Mouse (Mus musculus) intestine, embryonic 15.5 days (tissue): ENCODE data around the gene Dnajc15. TPM values are rescaled to one million over a fixed set of nuclear protein-coding genes. Genes with fewer than 3 reads are reported as not detected.

Experiments
- ATAC-seq: fragments of 200-750 bp; cut with Nextera tagmentation; 2 replicates; pipeline ENCODE4 v1.8.0; 2017; ENCODE audit warnings: moderate TSS enrichment, moderate library complexity
- H3K27ac ChIP-seq: fragments of 300-500 bp; sonication (generic); 2 replicates; pipeline ENCODE4 v1.5.1; 2015; ENCODE audit warnings: mild to moderate bottlenecking, inconsistent platforms
- H3K27me3 ChIP-seq: fragments of 300-500 bp; sonication (generic); replicated peaks from 2 replicates; pipeline ENCODE4 v1.6.1; 2015; ENCODE audit warnings: inconsistent platforms
- H3K36me3 ChIP-seq: fragments of 300-500 bp; sonication (generic); 2 replicates; pipeline ENCODE4 v1.6.1; 2015; ENCODE audit warnings: inconsistent platforms
- H3K4me1 ChIP-seq: fragments of 300-500 bp; sonication (generic); replicated peaks from 2 replicates; pipeline ENCODE4 v1.6.1; 2015; ENCODE audit warnings: inconsistent platforms
- H3K4me2 ChIP-seq: fragments of 300-500 bp; sonication (generic); replicated peaks from 2 replicates; pipeline ENCODE4 v1.6.1; 2015; ENCODE audit warnings: mild to moderate bottlenecking, inconsistent platforms
- H3K4me3 ChIP-seq: fragments of 300-500 bp; sonication (generic); replicated peaks from 2 replicates; pipeline ENCODE4 v1.5.1; 2015; ENCODE audit warnings: inconsistent platforms
- H3K9ac ChIP-seq: fragments of 300-500 bp; sonication (generic); 2 replicates; pipeline ENCODE4 v1.6.1; 2015; ENCODE audit warnings: inconsistent platforms
- H3K9me3 ChIP-seq: fragments of 300-500 bp; sonication (generic); 2 replicates; pipeline ENCODE4 v1.6.1; 2016; ENCODE audit warnings: inconsistent platforms
- WGBS: fragments of 180-500 bp; shearing (Covaris S2); methylation state at CpG from one replicate; pipeline ENCODE4 v1.1.7; 2015; 5-methylcytosine and 5-hydroxymethylcytosine counted together
- polyA plus RNA-seq: library from polyadenylated mRNA; unstranded; fragments of >200 nt; fragmentation: Nextera tagmentation; extraction: Ambion mirVana; gene quantifications from 2 replicates; pipeline ENCODE4 v1.2.1, GENCODE M21; 2015

Dnajc15 gene
- polyA plus RNA-seq, 1 experiment from 2014 or later: 109 TPM

GRCm38 (mm10) chr14:77848349-77848748 lies 26.6 kb downstream of the Dnajc15 start:
- WGBS: 90% methylated on average over 1 of the region's 1 CpGs
- no peak for ATAC-seq

GRCm38 (mm10) chr14:77846206-77846605 lies 28.7 kb downstream of the Dnajc15 start:
- 74% methylated on average over 4 of the region's 4 CpGs for WGBS
- Histone ChIP-seq H3K4me1 (no peaks in the 10 kb centered on the region), H3K27me3 (no peaks in the 10 kb centered on the region), H3K27ac (no peak overlapping the region), H3K36me3 (no peaks in the 10 kb centered on the region), H3K4me3 (no peak overlapping the region), H3K9ac (no peak overlapping the region), H3K9me3 (no peaks in the 10 kb centered on the region), H3K4me2 (no peak overlapping the region)
- no peak for ATAC-seq

More at GRCm38 (mm10) chr14:77848349-77848748, 26.6 kb downstream of the Dnajc15 start:
- H3K4me3 ChIP-seq: no peak overlapping the region
- no peaks in the 10 kb centered on the region for H3K27me3 ChIP-seq
- H3K36me3 ChIP-seq: no peaks in the 10 kb centered on the region
- H3K9ac ChIP-seq: no peak overlapping the region
- no peak overlapping the region for H3K27ac ChIP-seq
- H3K9me3 ChIP-seq: no peaks in the 10 kb centered on the region
- H3K4me1 ChIP-seq: no peaks in the 10 kb centered on the region
- no peak overlapping the region for H3K4me2 ChIP-seq

- Histone ChIP-seq H3K9me3 (no peaks in the 10 kb centered on the region), H3K36me3 (no peaks in the 10 kb centered on the region), H3K4me2 (no peak overlapping the region), H3K9ac (no peak overlapping the region), H3K27ac (no peak overlapping the region), H3K27me3 (no peaks in the 10 kb centered on the region), H3K4me3 (no peak overlapping the region), H3K4me1 (no peaks in the 10 kb centered on the region)
- no peak for ATAC-seq
- 87% methylated on average over 1 of the region's 1 CpGs for WGBS
Observed at GRCm38 (mm10) chr14:77845479-77845878, 29.4 kb downstream of the Dnajc15 start.

- Histone ChIP-seq H3K4me3 (no peak overlapping the region), H3K4me2 (no peak overlapping the region), H3K27ac (no peak overlapping the region), H3K9me3 (no peaks in the 10 kb centered on the region), H3K4me1 (no peaks in the 10 kb centered on the region), H3K27me3 (no peaks in the 10 kb centered on the region), H3K36me3 (no peaks in the 10 kb centered on the region), H3K9ac (no peak overlapping the region)
- ATAC-seq: no peak
- WGBS: 82% methylated on average over 6 of the region's 6 CpGs
Observed at GRCm38 (mm10) chr14:77840574-77840973, 34.4 kb downstream of the Dnajc15 start.

- 90% methylated on average over 2 of the region's 2 CpGs for WGBS
- Histone ChIP-seq H3K9ac (no peak overlapping the region), H3K27me3 (no peaks in the 10 kb centered on the region), H3K4me3 (no peak overlapping the region), H3K36me3 (no peaks in the 10 kb centered on the region), H3K4me1 (no peaks in the 10 kb centered on the region), H3K27ac (no peak overlapping the region), H3K9me3 (no peaks in the 10 kb centered on the region), H3K4me2 (no peak overlapping the region)
- ATAC-seq: no peak
Observed at GRCm38 (mm10) chr14:77840078-77840477, 34.8 kb downstream of the Dnajc15 start.

- H3K9ac ChIP-seq: no peak overlapping the region
- 83% methylated on average over 2 of the region's 2 CpGs for WGBS
- no peaks in the 10 kb centered on the region for H3K9me3 ChIP-seq
- no peaks in the 10 kb centered on the region for H3K4me1 ChIP-seq
- no peaks in the 10 kb centered on the region for H3K27me3 ChIP-seq
- no peak for ATAC-seq
- no peak overlapping the region for H3K4me3 ChIP-seq
- no peaks in the 10 kb centered on the region for H3K36me3 ChIP-seq
- H3K27ac ChIP-seq: no peak overlapping the region
- H3K4me2 ChIP-seq: no peak overlapping the region
Observed at GRCm38 (mm10) chr14:77836794-77837193, 38.1 kb downstream of the Dnajc15 start.

GRCm38 (mm10) chr14:77832359-77832758 lies 42.6 kb downstream of the Dnajc15 start:
- no peak overlapping the region for H3K27ac ChIP-seq

GRCm38 (mm10) chr14:77831936-77832335 lies 43.0 kb downstream of the Dnajc15 start:
- Histone ChIP-seq H3K9ac (no peak overlapping the region), H3K4me1 (no peaks in the 10 kb centered on the region), H3K4me2 (no peak overlapping the region), H3K27me3 (no peaks in the 10 kb centered on the region), H3K36me3 (no peaks in the 10 kb centered on the region), H3K27ac (no peak overlapping the region), H3K9me3 (no peaks in the 10 kb centered on the region), H3K4me3 (no peak overlapping the region)
- ATAC-seq: no peak
- WGBS: 89% methylated on average over 4 of the region's 4 CpGs

More at GRCm38 (mm10) chr14:77832359-77832758, 42.6 kb downstream of the Dnajc15 start:
- Histone ChIP-seq H3K36me3 (no peaks in the 10 kb centered on the region), H3K9me3 (no peaks in the 10 kb centered on the region), H3K4me1 (no peaks in the 10 kb centered on the region), H3K27me3 (no peaks in the 10 kb centered on the region), H3K4me2 (no peak overlapping the region), H3K4me3 (no peak overlapping the region), H3K9ac (no peak overlapping the region)
- no peak for ATAC-seq

GRCm38 (mm10) chr14:77829673-77830072 lies 45.3 kb downstream of the Dnajc15 start:
- no peaks in the 10 kb centered on the region for H3K4me1 ChIP-seq
- H3K36me3 ChIP-seq: no peaks in the 10 kb centered on the region
- no peaks in the 10 kb centered on the region for H3K27me3 ChIP-seq
- no peak overlapping the region for H3K4me2 ChIP-seq
- H3K27ac ChIP-seq: no peak overlapping the region
- H3K4me3 ChIP-seq: no peak overlapping the region
- ATAC-seq: no peak
- 84% methylated on average over 4 of the region's 4 CpGs for WGBS
- no peaks in the 10 kb centered on the region for H3K9me3 ChIP-seq
- H3K9ac ChIP-seq: no peak overlapping the region

- Histone ChIP-seq H3K36me3 (no peaks in the 10 kb centered on the region), H3K4me3 (no peak overlapping the region), H3K9me3 (no peaks in the 10 kb centered on the region), H3K27me3 (no peaks in the 10 kb centered on the region), H3K4me2 (no peak overlapping the region), H3K9ac (no peak overlapping the region), H3K27ac (no peak overlapping the region), H3K4me1 (no peaks in the 10 kb centered on the region)
- 50% methylated on average over 3 of the region's 3 CpGs for WGBS
- ATAC-seq: no peak
Observed at GRCm38 (mm10) chr14:77825891-77826290, 49.0 kb downstream of the Dnajc15 start.

GRCm38 (mm10) chr14:77825121-77825520 lies 49.8 kb downstream of the Dnajc15 start:
- 88% methylated on average over 6 of the region's 6 CpGs for WGBS
- no peaks in the 10 kb centered on the region for H3K9me3 ChIP-seq
- H3K4me3 ChIP-seq: no peak overlapping the region
- no peak for ATAC-seq
- no peaks in the 10 kb centered on the region for H3K4me1 ChIP-seq
- H3K9ac ChIP-seq: no peak overlapping the region
- no peak overlapping the region for H3K4me2 ChIP-seq
- no peak overlapping the region for H3K27ac ChIP-seq
- no peaks in the 10 kb centered on the region for H3K36me3 ChIP-seq
- H3K27me3 ChIP-seq: no peaks in the 10 kb centered on the region

GRCm38 (mm10) chr14:77819841-77820240 lies 55.1 kb downstream of the Dnajc15 start:
- Histone ChIP-seq H3K27ac (no peak overlapping the region), H3K4me2 (no peak overlapping the region), H3K9me3 (no peaks in the 10 kb centered on the region), H3K9ac (no peak overlapping the region), H3K4me1 (no peaks in the 10 kb centered on the region), H3K27me3 (no peaks in the 10 kb centered on the region), H3K4me3 (no peak overlapping the region), H3K36me3 (no peaks in the 10 kb centered on the region)
- no peak for ATAC-seq
- 90% methylated on average over 3 of the region's 3 CpGs for WGBS

GRCm38 (mm10) chr14:77817561-77817960 lies 57.4 kb downstream of the Dnajc15 start:
- no peak overlapping the region for H3K4me3 ChIP-seq
- H3K9ac ChIP-seq: no peak overlapping the region
- no peak for ATAC-seq
- H3K4me1 ChIP-seq: no peaks in the 10 kb centered on the region
- H3K27ac ChIP-seq: no peak overlapping the region
- no peaks in the 10 kb centered on the region for H3K9me3 ChIP-seq
- no peaks in the 10 kb centered on the region for H3K36me3 ChIP-seq
- 88% methylated on average over 6 of the region's 6 CpGs for WGBS
- H3K4me2 ChIP-seq: no peak overlapping the region
- H3K27me3 ChIP-seq: no peaks in the 10 kb centered on the region
